Mouse (Mus musculus) ovary, adult 18-20 months (tissue): Measurements from ENCODE around the gene Ampd2.

ENCODE experiments used
- DNase-seq: peaks from one replicate; pipeline ENCODE4 v3.0.0; 2022; ENCODE audit warnings: low spot score, mixed read lengths

Gene Ampd2

GRCm38 (mm10) chr3:108069231-108069870 is 17.1 kb downstream of the Ampd2 start:
- DNase-seq = peak; percentile 49

DNA sequence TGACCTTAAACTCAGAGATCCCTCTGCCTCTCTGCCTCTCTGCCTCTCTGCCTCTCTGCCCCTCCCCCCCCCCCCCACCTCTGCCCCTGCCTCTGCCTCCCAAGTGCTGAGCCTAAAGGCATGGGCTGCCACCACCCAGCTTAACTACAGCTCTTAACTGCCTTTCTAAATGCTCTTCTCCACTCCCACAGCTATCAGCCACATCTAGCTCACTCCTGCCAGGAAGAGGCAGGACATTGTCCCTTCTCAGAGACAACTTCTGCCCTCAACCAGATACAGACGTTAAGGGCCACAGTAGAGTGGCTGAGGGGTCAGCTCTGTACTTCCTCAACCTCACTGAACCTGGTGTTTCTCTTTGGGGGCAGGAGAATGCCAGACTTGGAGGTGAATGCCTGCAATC is 17.6 kb downstream of the Ampd2 start:
- no peak for DNase-seq

- no peak for DNase-seq
Observed at GRCm38 (mm10) chr3:108067370-108067934, 19.0 kb downstream of the Ampd2 start.

DNA sequence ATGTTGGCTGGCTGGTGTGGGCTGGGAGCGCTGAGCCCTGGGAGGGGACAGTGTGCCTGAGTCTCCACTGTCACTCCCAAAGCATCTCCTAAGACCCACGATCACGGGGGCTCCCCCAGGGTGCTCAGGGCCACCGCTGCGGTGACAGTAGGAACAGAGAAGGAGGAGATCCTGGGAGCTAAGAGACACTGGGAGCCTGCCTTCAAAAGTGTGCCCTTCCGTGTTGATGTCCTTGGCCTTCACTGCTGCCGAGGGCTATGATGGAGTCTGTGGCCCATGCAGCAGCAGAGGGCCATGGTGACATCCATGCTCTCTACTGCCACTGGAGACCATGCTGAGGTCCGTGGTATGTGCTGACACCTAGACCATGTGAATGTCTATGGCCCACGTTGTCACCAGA is 20.9 kb downstream of the Ampd2 start:
- no peak for DNase-seq

- no peak for DNase-seq
Observed at GRCm38 (mm10) chr3:108064672-108065071, 21.8 kb downstream of the Ampd2 start.

GRCm38 (mm10) chr3:108062648-108063047 is 23.8 kb downstream of the Ampd2 start:
- no peak for DNase-seq

DNA sequence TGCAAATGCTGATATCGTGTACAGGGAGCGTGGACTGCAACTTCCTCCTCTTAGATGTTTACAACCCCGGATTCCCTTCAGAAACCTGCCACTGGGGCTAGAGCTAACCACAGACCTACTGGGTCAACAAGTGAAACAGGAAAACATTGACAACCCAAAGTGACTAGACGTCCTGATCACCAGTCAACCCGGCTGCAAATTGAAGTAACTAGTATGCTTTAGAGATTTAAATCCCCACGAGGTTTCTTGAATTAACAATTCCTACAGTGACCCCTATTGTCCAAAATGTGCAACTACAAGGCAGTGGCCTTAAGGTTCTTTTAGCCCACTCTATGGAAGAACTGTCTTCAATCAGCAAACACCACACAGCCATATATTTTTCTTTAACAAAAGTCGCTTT is 25.0 kb downstream of the Ampd2 start:
- no peak for DNase-seq

GRCm38 (mm10) chr3:108050493-108050892 is 36.0 kb downstream of the Ampd2 start:
- no peak for DNase-seq

- DNase-seq = no peak
Observed at GRCm38 (mm10) chr3:108048306-108048705, 38.1 kb downstream of the Ampd2 start.

- no peak for DNase-seq
Observed at GRCm38 (mm10) chr3:108046944-108047655, 39.4 kb downstream of the Ampd2 start.

GRCm38 (mm10) chr3:108044394-108045140 is 41.9 kb downstream of the Ampd2 start, which contains the start of gene Gstm4:
Gene Gstm4, minus strand, starts transcription at chr3:108044894.
- DNase-seq = peak; percentile 87

GRCm38 (mm10) chr3:108033156-108033555 is 53.3 kb downstream of the Ampd2 start:
- DNase-seq = no peak

- DNase-seq = no peak
Observed at GRCm38 (mm10) chr3:108032113-108032512, 54.3 kb downstream of the Ampd2 start.

- DNase-seq = no peak
Observed at GRCm38 (mm10) chr3:108028641-108029365, 57.6 kb downstream of the Ampd2 start.

DNA sequence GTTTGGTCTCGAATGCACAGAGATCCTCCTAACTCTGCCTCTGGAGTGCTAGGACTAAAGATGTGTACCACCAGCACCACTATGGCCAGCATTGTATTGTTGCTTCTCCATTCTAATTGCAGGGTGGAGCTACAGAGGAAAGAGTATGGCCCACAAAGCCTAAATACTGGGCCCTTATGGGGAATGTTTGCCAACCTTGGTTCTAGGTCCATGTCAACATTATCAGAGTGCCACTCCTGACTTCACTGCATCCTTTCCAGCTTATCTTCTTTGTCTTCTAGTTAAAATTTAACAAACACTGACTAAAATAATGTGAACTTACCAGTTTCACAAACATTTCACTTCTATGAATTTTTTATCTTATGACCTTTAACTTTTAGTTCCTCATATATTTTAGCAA is 59.9 kb downstream of the Ampd2 start:
- no peak for DNase-seq

DNA sequence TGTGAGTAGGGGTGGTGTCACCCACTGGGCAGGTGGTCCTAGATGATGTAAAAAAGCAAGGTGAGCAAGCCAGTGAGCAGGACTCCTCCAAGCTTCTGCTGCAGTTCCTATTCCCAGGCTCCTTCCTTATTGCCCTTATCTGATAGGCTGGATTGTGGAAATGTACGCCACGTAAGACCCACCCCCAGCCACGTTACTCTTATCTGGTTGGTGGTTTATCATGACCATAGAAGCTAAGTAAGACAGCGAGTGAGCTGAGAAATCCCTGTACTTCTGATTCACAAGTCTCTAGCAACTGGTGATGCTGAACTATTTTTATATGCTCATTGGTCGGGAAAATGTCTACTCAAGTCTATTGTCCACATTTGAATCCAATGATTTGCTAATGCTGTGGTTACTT is 60.4 kb downstream of the Ampd2 start:
- no peak for DNase-seq

DNA sequence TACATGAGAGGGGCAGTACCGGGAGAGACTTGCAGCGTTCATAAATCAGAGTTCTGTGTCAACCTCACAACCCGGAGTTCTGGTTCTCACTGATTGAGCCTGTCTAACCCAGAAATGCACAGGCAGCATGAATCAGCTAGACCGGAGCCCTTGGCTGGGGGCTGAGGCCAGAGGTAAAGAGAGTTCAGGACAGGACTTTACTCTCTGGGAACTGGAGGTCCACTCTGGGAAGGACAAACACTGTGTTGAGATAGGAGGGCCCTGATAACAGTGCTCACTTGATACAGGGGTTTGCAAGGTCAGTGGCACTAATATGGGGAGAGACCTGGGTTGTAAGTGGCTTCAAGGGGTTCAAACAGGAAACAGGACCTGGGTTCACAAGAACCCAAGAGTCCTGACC is 61.1 kb downstream of the Ampd2 start:
- no peak for DNase-seq
